In genomic region chr5:140517159-140517920, GRCm38 (mm10) we compare ENCODE assay signal across 1 mouse cellular context.
A peak's percentile ranks its signal among the peaks of the same experiment; 100 is the strongest.
TF ChIP-seq lines count a peak whose summit lies in the region.

No protein-coding gene starts in this region.

TF ChIP-seq in CH12.LX, 34 proteins besides CTCF, POLR2A, EP300 and RAD21 (continued from another document):
- TF ChIP-seq NRF1 (IDR thresholded peaks at IDR 0.05; ENCODE audit: low read depth, low read length) (no peak), TBP (conservative IDR thresholded peaks at IDR 0.05; ENCODE audit: low read depth, low read length) (no peak), GABPA (IDR thresholded peaks at IDR 0.05; ENCODE audit: insufficient replicate concordance, low read depth, low read length) (no peak), MAFK (IDR thresholded peaks at IDR 0.05; ENCODE audit: insufficient replicate concordance, low read length) (0 out of 2 replicates have a peak, but pooled peaks have one; percentile 5), RCOR1 (conservative IDR thresholded peaks at IDR 0.05; ENCODE audit: low read depth, low read length) (no peak), TCF12 (IDR thresholded peaks at IDR 0.05; ENCODE audit: low read depth, low read length) (no peak), CHD1 (IDR thresholded peaks at IDR 0.05; ENCODE audit: low read depth, low read length) (peak; percentile 68; the same call in 1 of the 2 replicates), JUN (IDR thresholded peaks at IDR 0.05; ENCODE audit: insufficient read depth, low read depth, low read length) (no peak), MYC (IDR thresholded peaks at IDR 0.05; ENCODE audit: low read depth, low read length) (no peak)
